Mouse (Mus musculus) liver, postnatal 0 days (tissue): ENCODE results near the gene Klrb1f.

ENCODE experiments used
- CTCF ChIP-seq: sonication (generic); IDR thresholded peaks from 2 replicates; pipeline ENCODE4 v1.5.1; 2016; ENCODE audit warnings: antibody characterized with exemption, low read depth
- EP300 ChIP-seq: IDR thresholded peaks from 2 replicates; pipeline ENCODE4 v1.6.1; 2016; ENCODE audit warnings: antibody characterized with exemption, low read depth, mild to moderate bottlenecking

- TF ChIP-seq CTCF (no peak), EP300 (no peak)
Observed at GRCm38 (mm10) chr6:129065407-129065806, 19.7 kb downstream of the Klrb1f start.
